In genomic region chr2:151959274-151959673, GRCm38 (mm10) we compare ENCODE assay signal across 10 mouse cellular contexts. TPM values are rescaled to one million over a fixed set of nuclear protein-coding genes. Genes with fewer than 3 reads are reported as not detected.
DNase-seq lines count a peak whose midpoint lies in the region; ATAC-seq and TF ChIP-seq lines count a peak whose summit lies in the region.
"Had no signal": no experiment of that assay in that cellular context is flagged by ENCODE, and none has a peak within 500 bp of the region (broad histone marks: within the 10 kb centered on the region; RNA-seq: fewer than 3 reads in every experiment).

No protein-coding gene starts in this region.

- intact Hi-C loops in gastrocnemius, adult 2 months (cut with DNase I), result no loop called here

- H3K9ac ChIP-seq in liver, postnatal 0 days (replicated peaks), result no peak overlapping the region
- no peak overlapping the region for H3K9ac ChIP-seq in hindbrain, embryonic 14.5 days
- H3K9ac ChIP-seq: embryonic facial prominence, embryonic 15.5 days had no signal

- no peak for TF ChIP-seq CTCF in gastrocnemius, adult 2 months (IDR thresholded peaks at IDR 0.05)
- no peak for TF ChIP-seq CTCF in liver, postnatal 0 days (IDR thresholded peaks at IDR 0.05; ENCODE audit: low read depth)
- no peak for TF ChIP-seq CTCF in cerebellum, adult 2 months (IDR thresholded peaks at IDR 0.05; ENCODE audit: borderline replicate concordance, insufficient read depth, low read depth, low read length)

- H3K4me2 ChIP-seq in liver, postnatal 0 days (ENCODE audit: low read depth, low read length), result no peak overlapping the region
- no peak overlapping the region for H3K4me2 ChIP-seq in hindbrain, embryonic 14.5 days (replicated peaks)
- H3K4me2 ChIP-seq: embryonic facial prominence, embryonic 15.5 days had no signal

- H3K27ac ChIP-seq in gastrocnemius, adult 2 months, result peak overlapping the region; percentile 69
- peak overlapping the region; percentile 72 for H3K27ac ChIP-seq in liver, postnatal 0 days (ENCODE audit: low read depth)
- no peak overlapping the region for H3K27ac ChIP-seq in cerebellum, adult 2 months (ENCODE audit: insufficient read depth, low read length)
- no peak overlapping the region for H3K27ac ChIP-seq in hindbrain, embryonic 14.5 days
- H3K27ac ChIP-seq: embryonic facial prominence, embryonic 15.5 days had no signal

- peak; percentile 80 for ATAC-seq in liver, postnatal 0 days
- ATAC-seq in hindbrain, embryonic 14.5 days (ENCODE audit: low FRiP score), result no peak

- no peaks in the 10 kb centered on the region for H3K9me3 ChIP-seq in liver, postnatal 0 days (ENCODE audit: low read length)
- H3K9me3 ChIP-seq in hindbrain, embryonic 14.5 days (ENCODE audit: control insufficient read depth, low read length), result no peaks in the 10 kb centered on the region
- H3K9me3 ChIP-seq: embryonic facial prominence, embryonic 15.5 days had no signal

- no peaks in the 10 kb centered on the region for H3K27me3 ChIP-seq in liver, postnatal 0 days (ENCODE audit: insufficient read depth, low read length)
- H3K27me3 ChIP-seq in cerebellum, adult 2 months (ENCODE audit: control insufficient read depth, insufficient read depth, low read length), result no peaks in the 10 kb centered on the region
- H3K27me3 ChIP-seq in hindbrain, embryonic 14.5 days (ENCODE audit: control insufficient read depth, insufficient read depth, low read length), result no peaks in the 10 kb centered on the region
- H3K27me3 ChIP-seq: embryonic facial prominence, embryonic 15.5 days had no signal

- no peak overlapping the region for H3K4me3 ChIP-seq in gastrocnemius, adult 2 months
- H3K4me3 ChIP-seq in liver, postnatal 0 days (ENCODE audit: low read depth, low read length), result no peak overlapping the region
- no peak overlapping the region for H3K4me3 ChIP-seq in cerebellum, adult 2 months (replicated peaks; ENCODE audit: insufficient read depth, low read depth, low read length)
- H3K4me3 ChIP-seq in hindbrain, embryonic 14.5 days (replicated peaks; ENCODE audit: low read length), result no peak overlapping the region
- H3K4me3 ChIP-seq: embryonic facial prominence, embryonic 15.5 days had no signal

- H3K36me3 ChIP-seq in liver, postnatal 0 days (replicated peaks; ENCODE audit: insufficient read depth, low read length), result no peaks in the 10 kb centered on the region
- no peaks in the 10 kb centered on the region for H3K36me3 ChIP-seq in hindbrain, embryonic 14.5 days (replicated peaks; ENCODE audit: control insufficient read depth, insufficient read depth)
- H3K36me3 ChIP-seq: embryonic facial prominence, embryonic 15.5 days had no signal

- DNase-seq in gastrocnemius, adult 2 months, result no peak
- no peak for DNase-seq in gastrocnemius, adult 8-10 months (ENCODE audit: low spot score in 2 of 2)
- DNase-seq in CD4-positive, CD25-positive, alpha-beta regulatory T cell, adult 2 months (ENCODE audit: low read depth, low spot score), result peak; percentile 88
- DNase-seq in embryo, embryonic 10.5 days (ENCODE audit: low spot score), result peak; percentile 75
- peak; percentile 62 for DNase-seq in liver, postnatal 0 days
- DNase-seq in cerebellum, adult 2 months, result no peak
- DNase-seq in thymus, postnatal 4 days, result no peak
- DNase-seq in hindbrain, embryonic 14.5 days (ENCODE audit: low spot score), result no peak

- no peak for TF ChIP-seq POLR2A in cerebellum, adult 2 months (IDR thresholded peaks at IDR 0.05; ENCODE audit: borderline replicate concordance, insufficient read depth, low read length)

- 43% methylated on average over 5 of the region's 5 CpGs for WGBS in liver, postnatal 0 days (ENCODE audit: insufficient replicate concordance)
- 82% methylated on average over 5 of the region's 5 CpGs for WGBS in cerebellum, adult 2 months
- WGBS in hindbrain, embryonic 14.5 days, result 30% methylated on average over 5 of the region's 5 CpGs

- no peak for TF ChIP-seq EP300 in liver, postnatal 0 days (IDR thresholded peaks at IDR 0.05; ENCODE audit: low read depth)

- peaks cover 20% of the 10 kb centered on the region for H3K4me1 ChIP-seq in liver, postnatal 0 days (ENCODE audit: insufficient read depth)
- peaks cover 3% of the 10 kb centered on the region for H3K4me1 ChIP-seq in cerebellum, adult 2 months (ENCODE audit: control insufficient read depth, insufficient read depth, low read length)
- H3K4me1 ChIP-seq in hindbrain, embryonic 14.5 days (replicated peaks; ENCODE audit: control insufficient read depth, insufficient read depth, low read length), result no peaks in the 10 kb centered on the region; the same call in 1 of the 2 replicates

RNA-seq across cellular contexts. Expression of gene Fam110a, which starts 20.7 kb away (rescaled TPM):
- 1 to 10 TPM; 1.8 to 2.6 TPM for total RNA-seq in gastrocnemius, adult 2 months (2021)
- total RNA-seq in gastrocnemius, adult 8-10 months (2022), result 1 to 10 TPM; 1.3 to 1.5 (median 1.4) TPM
- 6.3 and 7.3 TPM in 2 replicates for polyA plus RNA-seq in liver, postnatal 0 days (2015; fragmentation: Nextera tagmentation; extraction: Ambion mirVana)
- 8.3 and 8.9 TPM in 2 replicates for polyA plus RNA-seq in cerebellum, adult 2 months (2012; rRNA removed)
- 39.8 and 42.7 TPM in 2 replicates for polyA plus RNA-seq in hindbrain, embryonic 14.5 days (2014; fragmentation: Nextera tagmentation; extraction: Ambion mirVana)

RNA-seq across cellular contexts. Expression of gene Slc52a3, which starts 37.0 kb away (rescaled TPM):
- total RNA-seq in gastrocnemius, adult 2 months (2021), result 1 to 10 TPM in 1 of 2 experiments, under 1 TPM in 1; 0.69 to 1.6 TPM
- total RNA-seq in gastrocnemius, adult 8-10 months (2022), result under 1 TPM; 0.31 to 0.72 (median 0.57) TPM
- 0.43 and 0.53 TPM in 2 replicates for polyA plus RNA-seq in liver, postnatal 0 days (2015; fragmentation: Nextera tagmentation; extraction: Ambion mirVana)
- 2.1 and 2.6 TPM in 2 replicates for polyA plus RNA-seq in cerebellum, adult 2 months (2012; rRNA removed)
- polyA plus RNA-seq in hindbrain, embryonic 14.5 days (2014; fragmentation: Nextera tagmentation; extraction: Ambion mirVana), result 0.73 and 1.4 TPM in 2 replicates

RNA-seq across cellular contexts. Expression of gene Angpt4, which starts 48.3 kb away (rescaled TPM):
- total RNA-seq in gastrocnemius, adult 2 months (2021), result under 1 TPM in 1 of 2 experiments, not detected in 1; 0.20 TPM
- under 1 TPM in 1 of 4 experiments, not detected in 3; 0.16 TPM for total RNA-seq in gastrocnemius, adult 8-10 months (2022)
- 0.14 and 0.26 TPM in 2 replicates for polyA plus RNA-seq in liver, postnatal 0 days (2015; fragmentation: Nextera tagmentation; extraction: Ambion mirVana)
- 0.23 and 0.25 TPM in 2 replicates for polyA plus RNA-seq in cerebellum, adult 2 months (2012; rRNA removed)
- polyA plus RNA-seq in hindbrain, embryonic 14.5 days (2014; fragmentation: Nextera tagmentation; extraction: Ambion mirVana), result 0.08 and 0.31 TPM in 2 replicates
- total RNA-seq: neutrophil, adult 5-6 weeks had no signal

Comparison
In these comparisons a context has a peak if more than half of its experiments do, and no peak if none do; other contexts are left out.
1. DNase-seq: peak in CD4-positive, CD25-positive, alpha-beta regulatory T cell, adult 2 months (single experiment), embryo, embryonic 10.5 days (single experiment) and liver, postnatal 0 days (single experiment); none in gastrocnemius, adult 2 months (single experiment), gastrocnemius, adult 8-10 months (0 of 2), cerebellum, adult 2 months (0 of 2), thymus, postnatal 4 days (single experiment) and hindbrain, embryonic 14.5 days (single experiment).
2. H3K27ac ChIP-seq: peak in gastrocnemius, adult 2 months (single experiment) and liver, postnatal 0 days (single experiment); none in cerebellum, adult 2 months (single experiment) and hindbrain, embryonic 14.5 days (single experiment).